Mouse (Mus musculus): ENCODE results near the gene Gsdma3. TPM values are rescaled to one million over a fixed set of nuclear protein-coding genes. Genes with fewer than 3 reads are reported as not detected.
A peak's percentile ranks its signal among the peaks of the same experiment; 100 is the strongest.
"Not testable (repeated sequence)": the region's sequence is repeated elsewhere in the genome, so short reads cannot be mapped to it uniquely, and the experiment has no call there.

The Gsdma3 gene
- polyA plus RNA-seq, 1 experiment from 2014 or later = not detected

GRCm38 (mm10) chr11:98602090-98602690 is 24.0 kb upstream of the Gsdma3 start:
- DNase-seq (ENCODE audit: low spot score) = peak; percentile 78
- H3K27ac ChIP-seq (replicated peaks) = peak overlapping the region; percentile 66
- 2% methylated on average over 20 of the region's 20 CpGs for WGBS

GRCm38 (mm10) chr11:98603953-98604352 is 22.2 kb upstream of the Gsdma3 start:
- no peaks in the 10 kb centered on the region for H3K36me3 ChIP-seq (replicated peaks)
- 86% methylated on average over 2 of the region's 2 CpGs for WGBS
- peaks cover 13% of the 10 kb centered on the region for H3K4me1 ChIP-seq
- H3K9me3 ChIP-seq = no peaks in the 10 kb centered on the region
- no peak for DNase-seq (ENCODE audit: low spot score)
- H3K27ac ChIP-seq (replicated peaks) = no peak overlapping the region
- H3K27me3 ChIP-seq (replicated peaks; ENCODE audit: low read depth, poor library complexity, severe bottlenecking) = peaks cover 42% of the 10 kb centered on the region
- no peak overlapping the region for H3K4me3 ChIP-seq

More at GRCm38 (mm10) chr11:98602090-98602690, 24.0 kb upstream of the Gsdma3 start:
- Histone ChIP-seq H3K9me3 (no peaks in the 10 kb centered on the region), H3K27me3 (replicated peaks; ENCODE audit: low read depth, poor library complexity, severe bottlenecking) (peaks cover 55% of the 10 kb centered on the region), H3K36me3 (replicated peaks) (no peaks in the 10 kb centered on the region), H3K4me1 (peaks cover 17% of the 10 kb centered on the region), H3K4me3 (peak overlapping the region; percentile 57)

- not testable (repeated sequence) for DNase-seq (ENCODE audit: low spot score); H3K27ac ChIP-seq (replicated peaks); H3K4me3 ChIP-seq; H3K9me3 ChIP-seq; H3K36me3 ChIP-seq (replicated peaks)
- WGBS = 68% methylated on average over 6 of the region's 6 CpGs
- peaks cover 11% of the 10 kb centered on the region for H3K4me1 ChIP-seq
- H3K27me3 ChIP-seq (replicated peaks; ENCODE audit: low read depth, poor library complexity, severe bottlenecking) = peaks cover 39% of the 10 kb centered on the region
Observed at GRCm38 (mm10) chr11:98604911-98605310, 21.2 kb upstream of the Gsdma3 start.

- H3K27ac ChIP-seq (replicated peaks) = no peak overlapping the region
- H3K4me1 ChIP-seq = peaks cover 9% of the 10 kb centered on the region
- DNase-seq (ENCODE audit: low spot score) = peak; percentile 20
- H3K4me3 ChIP-seq = no peak overlapping the region
- no peaks in the 10 kb centered on the region for H3K36me3 ChIP-seq (replicated peaks)
- WGBS = 13% methylated on average over 3 of the region's 3 CpGs
- H3K9me3 ChIP-seq = no peaks in the 10 kb centered on the region
- H3K27me3 ChIP-seq (replicated peaks; ENCODE audit: low read depth, poor library complexity, severe bottlenecking) = peaks cover 21% of the 10 kb centered on the region; the same call in 1 of the 2 replicates
Observed at GRCm38 (mm10) chr11:98606763-98607162, 19.4 kb upstream of the Gsdma3 start.

GRCm38 (mm10) chr11:98620791-98621190 is 5.4 kb upstream of the Gsdma3 start:
- H3K4me1 ChIP-seq = no peaks in the 10 kb centered on the region
- no peak overlapping the region for H3K4me3 ChIP-seq
- DNase-seq (ENCODE audit: low spot score) = peak; percentile 3
- H3K36me3 ChIP-seq (replicated peaks) = no peaks in the 10 kb centered on the region
- H3K27ac ChIP-seq (replicated peaks) = no peak overlapping the region
- no peaks in the 10 kb centered on the region for H3K27me3 ChIP-seq (replicated peaks; ENCODE audit: low read depth, poor library complexity, severe bottlenecking)
- H3K9me3 ChIP-seq = peaks cover 18% of the 10 kb centered on the region
- 89% methylated on average over 13 of the region's 13 CpGs for WGBS

- 76% methylated on average over 6 of the region's 6 CpGs for WGBS
- not testable (repeated sequence) for H3K27ac ChIP-seq (replicated peaks); H3K27me3 ChIP-seq (replicated peaks; ENCODE audit: low read depth, poor library complexity, severe bottlenecking); H3K36me3 ChIP-seq (replicated peaks); H3K4me1 ChIP-seq; H3K4me3 ChIP-seq; DNase-seq (ENCODE audit: low spot score)
- H3K9me3 ChIP-seq = peaks cover 18% of the 10 kb centered on the region
Observed at GRCm38 (mm10) chr11:98623981-98624380, 2.2 kb upstream of the Gsdma3 start.

GRCm38 (mm10) chr11:98624381-98624780 is 1.8 kb upstream of the Gsdma3 start:
- not testable (repeated sequence) for H3K4me1 ChIP-seq; H3K36me3 ChIP-seq (replicated peaks); H3K27me3 ChIP-seq (replicated peaks; ENCODE audit: low read depth, poor library complexity, severe bottlenecking); H3K27ac ChIP-seq (replicated peaks); H3K4me3 ChIP-seq; DNase-seq (ENCODE audit: low spot score)
- WGBS = 94% methylated on average over 2 of the region's 2 CpGs
- peaks cover 18% of the 10 kb centered on the region for H3K9me3 ChIP-seq

GRCm38 (mm10) chr11:98628706-98629105 is 2.5 kb downstream of the Gsdma3 start:
- Histone ChIP-seq H3K4me3 (no peak overlapping the region), H3K4me1 (no peaks in the 10 kb centered on the region), H3K27me3 (replicated peaks; ENCODE audit: low read depth, poor library complexity, severe bottlenecking) (peaks cover 8% of the 10 kb centered on the region; the same call in 1 of the 2 replicates), H3K36me3 (replicated peaks) (no peaks in the 10 kb centered on the region), H3K9me3 (0 out of 2 replicates have a peak, but pooled peaks cover 3% of the 10 kb centered on the region), H3K27ac (replicated peaks) (no peak overlapping the region)
- DNase-seq (ENCODE audit: low spot score) = no peak
- 93% methylated on average over 3 of the region's 3 CpGs for WGBS

- H3K36me3 ChIP-seq (replicated peaks) = no peaks in the 10 kb centered on the region
- H3K27me3 ChIP-seq (replicated peaks; ENCODE audit: low read depth, poor library complexity, severe bottlenecking) = peaks cover 8% of the 10 kb centered on the region; the same call in 1 of the 2 replicates
- H3K4me3 ChIP-seq = no peak overlapping the region
- no peaks in the 10 kb centered on the region for H3K4me1 ChIP-seq
- H3K27ac ChIP-seq (replicated peaks) = no peak overlapping the region
- H3K9me3 ChIP-seq = 0 out of 2 replicates have a peak, but pooled peaks cover 2% of the 10 kb centered on the region
- 91% methylated on average over 5 of the region's 5 CpGs for WGBS
- DNase-seq (ENCODE audit: low spot score) = no peak
Observed at GRCm38 (mm10) chr11:98630646-98631045, 4.5 kb downstream of the Gsdma3 start.

GRCm38 (mm10) chr11:98635312-98635970 is 9.3 kb downstream of the Gsdma3 start:
- not testable (repeated sequence) for H3K4me1 ChIP-seq; H3K9me3 ChIP-seq; H3K27me3 ChIP-seq (replicated peaks; ENCODE audit: low read depth, poor library complexity, severe bottlenecking); H3K36me3 ChIP-seq (replicated peaks); H3K27ac ChIP-seq (replicated peaks); H3K4me3 ChIP-seq
- WGBS = 36% methylated on average over 10 of the region's 10 CpGs
- DNase-seq (ENCODE audit: low spot score) = peak; percentile 34

- no peaks in the 10 kb centered on the region for H3K9me3 ChIP-seq
- 80% methylated on average over 1 of the region's 1 CpGs for WGBS
- no peaks in the 10 kb centered on the region for H3K4me1 ChIP-seq
- DNase-seq (ENCODE audit: low spot score) = no peak
- no peak overlapping the region for H3K4me3 ChIP-seq
- H3K27ac ChIP-seq (replicated peaks) = no peak overlapping the region
- peaks cover 4% of the 10 kb centered on the region; the same call in 1 of the 2 replicates for H3K27me3 ChIP-seq (replicated peaks; ENCODE audit: low read depth, poor library complexity, severe bottlenecking)
- no peaks in the 10 kb centered on the region for H3K36me3 ChIP-seq (replicated peaks)
Observed at GRCm38 (mm10) chr11:98637501-98637900, 11.3 kb downstream of the Gsdma3 start.

- DNase-seq (ENCODE audit: low spot score) = no peak
- Histone ChIP-seq H3K36me3 (replicated peaks) (no peaks in the 10 kb centered on the region), H3K4me1 (no peaks in the 10 kb centered on the region), H3K9me3 (no peaks in the 10 kb centered on the region), H3K27ac (replicated peaks) (no peak overlapping the region), H3K4me3 (no peak overlapping the region), H3K27me3 (replicated peaks; ENCODE audit: low read depth, poor library complexity, severe bottlenecking) (no peaks in the 10 kb centered on the region)
- WGBS = 62% methylated on average over 5 of the region's 5 CpGs
Observed at GRCm38 (mm10) chr11:98640091-98640490, 13.9 kb downstream of the Gsdma3 start.

GRCm38 (mm10) chr11:98644757-98645156 is 18.6 kb downstream of the Gsdma3 start:
- WGBS = 78% methylated on average over 3 of the region's 3 CpGs
- no peak overlapping the region for H3K4me3 ChIP-seq
- H3K27me3 ChIP-seq (replicated peaks; ENCODE audit: low read depth, poor library complexity, severe bottlenecking) = 0 out of 2 replicates have a peak, but pooled peaks cover 6% of the 10 kb centered on the region
- no peaks in the 10 kb centered on the region for H3K9me3 ChIP-seq
- H3K4me1 ChIP-seq = no peaks in the 10 kb centered on the region
- no peak for DNase-seq (ENCODE audit: low spot score)
- H3K27ac ChIP-seq (replicated peaks) = no peak overlapping the region
- no peaks in the 10 kb centered on the region for H3K36me3 ChIP-seq (replicated peaks)

Data from embryonic facial prominence, embryonic 10.5 days (tissue).